Mouse (Mus musculus) spleen, adult 2 months (tissue): ENCODE results near the gene Cracr2b.

Experiments used
- CTCF ChIP-seq: fragments of 200-500 bp; IDR thresholded peaks from 2 replicates; pipeline ENCODE4 v1.5.1; 2011; ENCODE audit warnings: mild to moderate bottlenecking, inconsistent platforms; ENCODE audit not compliant: insufficient read depth, insufficient read length, insufficient replicate concordance; ENCODE audit errors: extremely low read depth
- POLR2A ChIP-seq: fragments of 200-500 bp; IDR thresholded peaks from 2 replicates; pipeline ENCODE4 v1.6.1; 2011; ENCODE audit warnings: low read depth, low read length, inconsistent platforms

GRCm38 (mm10) chr7:141435856-141436522 lies 24.9 kb upstream of the Cracr2b start:
- TF ChIP-seq CTCF (no peak), POLR2A (no peak)
